Comparison of ENCODE assay signal across 22 mouse cellular contexts in the genomic region with DNA sequence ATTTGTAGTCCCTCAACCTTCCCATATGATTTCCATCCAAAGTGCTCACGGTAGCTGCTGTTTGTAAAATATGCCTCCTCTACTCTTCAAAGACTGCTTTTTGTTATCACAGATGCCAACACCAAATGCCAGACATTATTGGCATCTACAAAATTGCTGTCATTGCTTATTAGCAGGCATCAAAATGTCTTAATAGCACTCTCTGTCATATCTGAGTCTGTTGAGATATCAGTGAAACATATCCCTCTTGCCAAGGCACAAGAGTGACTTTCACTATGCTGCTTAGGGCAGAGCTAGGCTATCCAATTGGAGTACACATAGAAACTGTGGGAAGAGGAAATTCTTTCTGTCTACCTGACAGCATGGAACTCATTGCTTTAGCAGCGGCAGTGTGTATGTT.
A peak's percentile ranks its signal among the peaks of the same experiment; 100 is the strongest.
DNase-seq lines count a peak whose midpoint lies in the region; ATAC-seq lines count a peak whose summit lies in the region.
"Had no signal": no experiment of that assay in that cellular context is flagged by ENCODE, and none has a peak within 500 bp of the region (broad histone marks: within the 10 kb centered on the region; RNA-seq: fewer than 3 reads in every experiment).

No protein-coding gene starts in this region.

- no peak overlapping the region for H3K9ac ChIP-seq in forebrain, embryonic 13.5 days
- no peak overlapping the region for H3K9ac ChIP-seq in forebrain, embryonic 16.5 days (replicated peaks; ENCODE audit: low read depth, low read length)
- H3K9ac ChIP-seq: heart, embryonic 15.5 days; hindbrain, embryonic 13.5 days had no signal

- peak; percentile 66 for ATAC-seq in forebrain, embryonic 13.5 days
- ATAC-seq in forebrain, embryonic 16.5 days: peak; percentile 70
- ATAC-seq: activated CD4-positive, CD25-positive, alpha-beta regulatory T cell, adult 4 months; intestine, embryonic 16.5 days; Patski had no signal

- intact Hi-C loops in gastrocnemius, postnatal 14 days (cut with DNase I; ENCODE audit: low total_unique reads): no loop called here

- H3K9me3 ChIP-seq in forebrain, embryonic 13.5 days (replicated peaks): no peaks in the 10 kb centered on the region
- H3K9me3 ChIP-seq in forebrain, embryonic 10.5 days: no peaks in the 10 kb centered on the region
- no peaks in the 10 kb centered on the region for H3K9me3 ChIP-seq in forebrain, embryonic 16.5 days (ENCODE audit: control insufficient read depth, low read length)
- H3K9me3 ChIP-seq in heart, embryonic 10.5 days: no peaks in the 10 kb centered on the region
- H3K9me3 ChIP-seq: embryonic facial prominence, embryonic 10.5 days; heart, embryonic 15.5 days; hindbrain, embryonic 13.5 days had no signal

- WGBS in forebrain, embryonic 13.5 days: 78% methylated on average over 2 of the region's 2 CpGs
- 91% methylated on average over 2 of the region's 2 CpGs for WGBS in forebrain, embryonic 10.5 days
- WGBS in forebrain, embryonic 16.5 days: 66% methylated on average over 2 of the region's 2 CpGs
- WGBS in heart, embryonic 10.5 days: 83% methylated on average over 2 of the region's 2 CpGs

- H3K27ac ChIP-seq in forebrain, embryonic 13.5 days: no peak overlapping the region
- no peak overlapping the region for H3K27ac ChIP-seq in forebrain, embryonic 10.5 days
- H3K27ac ChIP-seq in forebrain, embryonic 16.5 days (ENCODE audit: low read length): no peak overlapping the region
- no peak overlapping the region for H3K27ac ChIP-seq in heart, embryonic 10.5 days
- H3K27ac ChIP-seq: embryonic facial prominence, embryonic 10.5 days; heart, embryonic 15.5 days; hindbrain, embryonic 13.5 days had no signal

- DNase-seq in forebrain, embryonic 10.5 days (ENCODE audit: extremely low spot score, low spot score): no peak
- peak; percentile 7 for DNase-seq in layer of hippocampus, adult 11-12 months (ENCODE audit: low spot score)
- no peak for DNase-seq in layer of hippocampus, adult 9-10 months (ENCODE audit: low spot score)
- DNase-seq in brain, adult 2 months (ENCODE audit: low read depth, low spot score): peak; percentile 8
- no peak for DNase-seq in heart, embryonic 10.5 days (ENCODE audit: low spot score)
- DNase-seq in gastrocnemius, postnatal 14 days: no peak
- DNase-seq: adrenal gland, postnatal 14 days; cerebellum, adult 11 months; cerebellum, adult 8-10 months; cerebellum, postnatal 36 days; gastrocnemius, postnatal 25 days; heart, postnatal 14 days; kidney, adult 2 months had no signal

- no peaks in the 10 kb centered on the region for H3K27me3 ChIP-seq in forebrain, embryonic 13.5 days
- no peaks in the 10 kb centered on the region for H3K27me3 ChIP-seq in forebrain, embryonic 10.5 days (ENCODE audit: poor library complexity, severe bottlenecking)
- no peaks in the 10 kb centered on the region for H3K27me3 ChIP-seq in forebrain, embryonic 16.5 days (replicated peaks; ENCODE audit: control insufficient read depth, insufficient read depth, low read length)
- H3K27me3 ChIP-seq in heart, embryonic 10.5 days (ENCODE audit: insufficient read depth, poor library complexity, severe bottlenecking): no peaks in the 10 kb centered on the region
- H3K27me3 ChIP-seq: CH12.LX; heart, embryonic 15.5 days; hindbrain, embryonic 13.5 days; Patski had no signal

- no peak overlapping the region for H3K4me3 ChIP-seq in forebrain, embryonic 13.5 days
- no peak overlapping the region for H3K4me3 ChIP-seq in forebrain, embryonic 10.5 days
- no peak overlapping the region for H3K4me3 ChIP-seq in forebrain, embryonic 16.5 days (replicated peaks; ENCODE audit: low read length)
- H3K4me3 ChIP-seq in heart, embryonic 10.5 days: no peak overlapping the region
- H3K4me3 ChIP-seq: embryonic facial prominence, embryonic 10.5 days; heart, embryonic 15.5 days; hindbrain, embryonic 13.5 days had no signal

- H3K4me1 ChIP-seq in forebrain, embryonic 13.5 days: no peaks in the 10 kb centered on the region
- no peaks in the 10 kb centered on the region for H3K4me1 ChIP-seq in forebrain, embryonic 10.5 days
- 0 out of 2 replicates have a peak, but pooled peaks cover 3% of the 10 kb centered on the region for H3K4me1 ChIP-seq in forebrain, embryonic 16.5 days (replicated peaks; ENCODE audit: control insufficient read depth, insufficient read depth, low read length)
- H3K4me1 ChIP-seq in heart, embryonic 10.5 days: no peaks in the 10 kb centered on the region
- H3K4me1 ChIP-seq: embryonic facial prominence, embryonic 10.5 days; heart, embryonic 15.5 days; hindbrain, embryonic 13.5 days had no signal

- no peak overlapping the region for H3K4me2 ChIP-seq in forebrain, embryonic 13.5 days
- H3K4me2 ChIP-seq in forebrain, embryonic 16.5 days (ENCODE audit: low read length): no peak overlapping the region
- H3K4me2 ChIP-seq: heart, embryonic 15.5 days; hindbrain, embryonic 13.5 days had no signal

- H3K36me3 ChIP-seq in forebrain, embryonic 13.5 days (ENCODE audit: poor library complexity, severe bottlenecking): no peaks in the 10 kb centered on the region
- H3K36me3 ChIP-seq in forebrain, embryonic 10.5 days (replicated peaks): no peaks in the 10 kb centered on the region
- H3K36me3 ChIP-seq in forebrain, embryonic 16.5 days (ENCODE audit: control insufficient read depth, insufficient read depth): no peaks in the 10 kb centered on the region
- H3K36me3 ChIP-seq in heart, embryonic 10.5 days: no peaks in the 10 kb centered on the region
- H3K36me3 ChIP-seq: embryonic facial prominence, embryonic 10.5 days; heart, embryonic 15.5 days; hindbrain, embryonic 13.5 days had no signal

Comparison
In these comparisons a context has a peak if more than half of its experiments do, and no peak if none do; other contexts are left out.
1. DNase-seq: peak in layer of hippocampus, adult 11-12 months (single experiment) and brain, adult 2 months (single experiment); none in forebrain, embryonic 10.5 days (single experiment), layer of hippocampus, adult 9-10 months (single experiment), heart, embryonic 10.5 days (single experiment) and gastrocnemius, postnatal 14 days (single experiment).